Mouse (Mus musculus) cerebellum, postnatal 4 days (tissue): ENCODE measurements around the gene 4930430A15Rik.

Source experiments
- DNase-seq, 2 experiments: peaks; one replicate each; pipeline ENCODE4 v3.0.0; 2022; ENCODE audit warnings: low spot score in 2 of 2, mixed read lengths in 1 of 2

Gene 4930430A15Rik

GRCm38 (mm10) chr2:111229502-111229901 lies at the start of gene 4930430A15Rik:
Gene 4930430A15Rik, minus strand, starts transcription at chr2:111229602.
- no peak for DNase-seq

DNA sequence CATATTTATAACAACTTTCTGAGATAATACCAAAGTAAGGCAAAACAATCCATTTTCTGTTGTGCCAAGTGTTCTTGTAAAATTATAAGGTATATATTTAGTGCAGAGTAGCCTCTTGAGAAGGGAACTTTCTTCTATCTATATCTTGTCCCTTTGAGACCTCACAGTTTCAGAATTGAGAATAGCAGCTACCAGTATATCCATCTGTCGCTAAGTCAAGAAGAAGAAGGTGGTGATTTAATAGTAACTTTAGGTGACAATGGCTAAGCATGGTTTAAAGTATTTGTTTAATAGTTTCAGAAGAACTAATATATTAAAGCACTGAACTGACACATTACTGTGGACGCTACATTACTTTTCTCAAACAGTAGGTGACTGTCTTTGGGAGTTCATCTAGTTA lies 44.6 kb upstream of the 4930430A15Rik start, which contains the start of gene Olfr1277:
Gene Olfr1277 (minus strand): TSS at position 101 of the 400 bp plus-strand sequence.
- no peak for DNase-seq

DNA sequence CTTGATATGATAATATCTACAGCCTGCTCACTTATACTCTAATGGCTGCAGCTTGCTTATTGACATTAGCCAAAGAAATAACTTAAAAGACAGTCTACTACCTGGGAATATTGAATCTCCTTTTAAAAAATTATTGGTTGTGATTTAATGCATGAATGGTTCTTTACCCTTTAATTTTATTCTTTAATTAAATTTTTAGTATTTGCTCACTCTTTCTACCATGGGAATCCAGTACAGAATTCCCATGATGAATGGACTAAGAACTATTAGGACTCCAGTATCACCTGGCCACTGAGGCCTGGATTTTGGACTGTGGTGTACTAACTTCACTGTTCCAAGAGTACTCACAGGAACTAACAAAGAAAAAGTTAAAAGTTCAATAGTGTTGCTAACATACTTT lies 24.8 kb upstream of the 4930430A15Rik start, which contains the start of gene Olfr1276:
Gene Olfr1276 (plus strand): TSS at position 301 of the 400 bp plus-strand sequence.
- DNase-seq: no peak

GRCm38 (mm10) chr2:111235186-111235585 lies 5.8 kb upstream of the 4930430A15Rik start, which contains the start of gene Olfr1275:
Gene Olfr1275, minus strand, starts transcription at chr2:111235286.
- no peak for DNase-seq

GRCm38 (mm10) chr2:111182068-111182467 lies 47.3 kb downstream of the 4930430A15Rik start:
- no peak for DNase-seq

- DNase-seq: no peak
These were observed 76.6 kb downstream of the 4930430A15Rik start, which contains the start of gene Gm15130 for GRCm38 (mm10) chr2:111152836-111153235. Gene Gm15130, minus strand, starts transcription at chr2:111152936.

GRCm38 (mm10) chr2:111135739-111136138 lies 93.7 kb downstream of the 4930430A15Rik start:
- DNase-seq: no peak
